Mouse (Mus musculus): ENCODE measurements around the gene Otop3.

- no peak for TF ChIP-seq TAL1 (IDR thresholded peaks at IDR 0.05; ENCODE audit: low read length)
- no peak for TF ChIP-seq GATA1 (IDR thresholded peaks at IDR 0.05; ENCODE audit: low read length)
These were observed 17.3 kb upstream of the Otop3 start for GRCm38 (mm10) chr11:115317204-115317603.
